Mouse (Mus musculus): ENCODE measurements around the gene Calm1.
"Not testable (repeated sequence)": the region's sequence is repeated elsewhere in the genome, so short reads cannot be mapped to it uniquely, and the experiment has no call there.

The Calm1 gene

DNA sequence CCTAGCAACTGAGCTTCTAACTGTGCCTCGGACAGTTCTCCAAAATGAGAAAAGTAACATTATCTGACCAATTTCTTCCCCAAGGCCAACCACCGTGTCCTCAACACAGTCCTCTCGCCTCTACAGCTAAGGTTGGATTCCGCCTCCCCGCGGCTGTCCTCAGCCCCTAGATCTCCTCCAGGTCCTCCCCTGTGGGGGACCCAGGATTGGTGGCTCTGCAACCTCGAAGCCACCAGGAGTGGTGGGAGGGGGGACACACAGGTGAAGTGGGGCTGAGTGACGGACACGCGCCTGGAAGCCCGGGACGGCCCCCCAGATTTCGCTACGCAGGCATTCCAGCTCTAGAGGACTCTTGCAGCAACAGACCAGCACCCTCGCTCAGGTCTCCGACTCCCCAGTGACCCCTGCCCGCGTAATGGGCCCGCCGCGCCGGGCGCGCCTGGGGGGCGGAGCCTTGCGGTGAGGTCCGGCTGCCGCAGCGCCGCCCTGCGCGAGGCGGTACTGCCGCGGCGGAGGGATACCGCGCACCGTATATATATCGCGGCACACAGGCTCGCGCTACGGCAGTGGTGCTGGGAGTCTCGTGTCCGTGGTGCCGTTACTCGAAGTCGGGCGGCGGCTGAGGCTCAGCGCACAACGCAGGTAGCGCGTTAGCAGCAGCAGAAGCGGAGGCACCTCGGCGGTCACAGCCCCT, at the start of gene Calm1:
Calm1 (plus strand) TSS at position 469 of the 694 bp plus-strand sequence.
- DNase-seq (ENCODE audit: low read depth): no peak

DNA sequence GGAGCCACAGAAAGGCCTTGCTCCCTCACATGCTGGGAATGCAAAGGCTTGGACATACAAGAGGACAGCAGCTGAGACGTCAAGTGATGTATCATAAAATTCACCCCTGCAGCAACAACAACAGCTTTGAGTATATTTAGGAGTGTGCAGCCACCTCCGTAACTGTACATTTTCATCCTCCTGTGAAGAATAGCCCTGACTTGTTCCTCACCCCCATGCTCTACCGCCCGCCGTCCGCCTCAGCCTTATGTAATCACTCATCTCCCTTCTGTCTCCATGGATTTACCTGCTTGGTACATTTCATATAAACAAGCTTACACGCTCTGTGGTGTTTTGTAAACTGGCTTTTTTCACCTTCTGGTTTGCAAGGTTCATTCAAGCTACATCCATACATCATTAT, 46.8 kb upstream of the Calm1 start:
- DNase-seq (ENCODE audit: low read depth): no peak

DNA sequence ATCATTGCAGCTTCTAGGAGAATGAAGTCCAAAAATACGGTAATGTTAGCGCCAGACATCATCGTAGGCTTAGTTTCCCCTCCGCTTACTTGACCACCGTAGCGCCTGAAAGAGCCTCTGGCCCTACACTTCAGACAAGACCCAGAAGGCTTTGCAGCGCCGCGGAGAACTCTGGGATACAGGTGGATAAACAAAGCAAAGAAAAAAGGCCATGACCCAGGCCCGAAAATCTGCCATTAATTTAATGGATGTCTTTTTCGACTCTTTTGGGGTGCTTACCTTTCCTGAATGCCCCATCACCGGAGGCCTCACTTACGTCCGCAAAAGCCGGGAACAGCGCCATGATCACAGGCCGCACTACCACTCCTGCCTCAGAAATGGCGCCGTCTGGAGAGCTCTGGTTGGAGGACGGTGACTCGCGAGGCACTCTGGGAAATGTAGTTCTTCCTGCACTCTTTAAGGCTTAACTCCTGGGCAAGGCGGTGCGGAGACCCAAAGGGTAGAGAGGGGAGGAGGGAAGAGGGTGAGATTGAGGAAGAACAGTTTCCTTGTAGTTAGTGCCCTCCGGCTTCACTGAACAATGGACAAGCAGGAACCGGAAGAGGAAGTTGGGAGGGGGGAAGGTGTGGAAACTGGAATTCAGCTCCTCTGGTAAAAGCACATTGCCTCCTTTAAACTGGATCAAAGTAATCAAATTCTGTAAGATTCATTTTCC, 39.8 kb upstream of the Calm1 start, which contains the start of gene Nrde2:
Nrde2 (minus strand) TSS at position 393 of the 715 bp plus-strand sequence.
- peak; percentile 93 for DNase-seq (ENCODE audit: low read depth)

DNA sequence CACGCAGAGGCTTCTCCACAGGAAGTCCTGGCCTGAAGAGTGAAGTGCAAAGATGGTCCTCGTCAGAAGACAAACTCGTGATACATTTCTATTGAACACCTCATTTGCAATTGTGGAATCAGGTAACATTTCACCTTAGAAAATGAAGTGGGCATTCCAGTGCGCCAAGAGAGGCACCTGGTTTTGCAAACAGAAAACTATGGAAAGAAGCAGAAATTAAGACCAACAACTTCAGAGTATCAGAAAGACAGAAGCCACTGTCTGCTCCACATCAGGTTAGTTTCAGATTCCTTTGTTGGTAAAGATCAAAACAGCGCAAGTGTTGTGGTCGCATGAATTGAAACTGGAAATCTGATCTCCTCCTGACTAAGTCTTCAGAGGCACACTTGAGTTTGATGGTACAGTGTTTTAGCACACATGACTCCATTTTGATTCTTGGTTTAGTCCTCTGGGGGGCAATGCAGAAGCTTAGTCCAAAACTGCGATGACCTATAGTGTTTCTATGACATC, 34.2 kb upstream of the Calm1 start:
- no peak for DNase-seq (ENCODE audit: low read depth)

DNA sequence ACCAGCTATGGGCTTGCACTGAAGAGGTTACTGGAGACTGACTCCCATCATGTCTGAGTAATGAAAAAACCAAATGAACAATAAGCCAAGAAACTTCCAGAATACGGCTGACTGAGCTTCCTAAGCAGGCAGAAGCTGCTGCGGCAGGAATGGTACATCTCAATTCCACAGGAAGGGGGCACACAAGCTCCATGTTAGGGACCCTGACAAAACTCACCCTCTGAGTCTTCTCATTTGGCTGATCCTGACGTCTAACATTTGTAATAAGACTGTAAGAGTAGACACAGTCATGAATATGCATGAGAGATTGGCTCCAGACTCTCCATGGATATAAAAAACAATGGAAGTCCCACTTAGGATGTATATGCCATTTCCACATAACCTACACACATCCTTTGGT, 33.1 kb upstream of the Calm1 start:
- peak; percentile 35 for DNase-seq (ENCODE audit: low read depth)

DNA sequence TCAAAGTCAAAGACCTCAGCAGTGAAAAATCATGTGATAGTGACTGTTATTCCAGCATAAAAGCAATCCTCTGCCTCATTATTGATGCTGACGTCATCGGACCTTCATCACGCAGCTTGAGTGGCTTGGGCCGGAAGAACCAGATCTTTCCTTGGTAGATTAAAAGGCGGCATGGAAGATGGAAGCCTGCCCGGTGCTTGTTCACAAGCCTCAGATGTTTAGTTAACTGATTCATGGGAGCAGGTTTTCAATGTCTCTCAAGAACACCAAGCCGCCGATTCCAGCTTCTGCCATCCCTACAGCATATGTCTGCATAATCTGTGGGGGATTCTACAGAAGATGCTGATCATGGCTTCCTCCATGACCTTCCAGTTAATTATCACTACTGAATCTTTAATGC, 32.3 kb upstream of the Calm1 start:
- no peak for DNase-seq (ENCODE audit: low read depth)

DNA sequence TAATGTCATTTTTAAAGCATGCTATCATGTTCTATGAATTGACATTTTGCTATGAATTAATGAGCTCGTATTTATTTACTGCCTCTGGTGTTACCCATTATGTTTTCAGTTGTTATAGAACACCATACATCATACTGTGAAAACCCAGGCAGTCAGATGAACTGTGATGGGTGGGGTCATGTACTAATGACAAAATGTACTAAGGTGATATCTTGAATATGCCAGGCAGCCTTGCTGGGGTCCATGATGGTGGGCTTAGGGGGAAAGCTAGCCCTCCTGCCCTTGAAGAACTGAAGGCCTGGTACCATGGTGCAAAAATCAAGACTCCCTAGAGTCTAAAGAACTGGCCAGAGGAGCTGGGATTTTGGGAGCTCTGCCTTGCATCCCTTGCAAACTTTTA, 31.7 kb upstream of the Calm1 start:
- DNase-seq (ENCODE audit: low read depth): no peak

DNA sequence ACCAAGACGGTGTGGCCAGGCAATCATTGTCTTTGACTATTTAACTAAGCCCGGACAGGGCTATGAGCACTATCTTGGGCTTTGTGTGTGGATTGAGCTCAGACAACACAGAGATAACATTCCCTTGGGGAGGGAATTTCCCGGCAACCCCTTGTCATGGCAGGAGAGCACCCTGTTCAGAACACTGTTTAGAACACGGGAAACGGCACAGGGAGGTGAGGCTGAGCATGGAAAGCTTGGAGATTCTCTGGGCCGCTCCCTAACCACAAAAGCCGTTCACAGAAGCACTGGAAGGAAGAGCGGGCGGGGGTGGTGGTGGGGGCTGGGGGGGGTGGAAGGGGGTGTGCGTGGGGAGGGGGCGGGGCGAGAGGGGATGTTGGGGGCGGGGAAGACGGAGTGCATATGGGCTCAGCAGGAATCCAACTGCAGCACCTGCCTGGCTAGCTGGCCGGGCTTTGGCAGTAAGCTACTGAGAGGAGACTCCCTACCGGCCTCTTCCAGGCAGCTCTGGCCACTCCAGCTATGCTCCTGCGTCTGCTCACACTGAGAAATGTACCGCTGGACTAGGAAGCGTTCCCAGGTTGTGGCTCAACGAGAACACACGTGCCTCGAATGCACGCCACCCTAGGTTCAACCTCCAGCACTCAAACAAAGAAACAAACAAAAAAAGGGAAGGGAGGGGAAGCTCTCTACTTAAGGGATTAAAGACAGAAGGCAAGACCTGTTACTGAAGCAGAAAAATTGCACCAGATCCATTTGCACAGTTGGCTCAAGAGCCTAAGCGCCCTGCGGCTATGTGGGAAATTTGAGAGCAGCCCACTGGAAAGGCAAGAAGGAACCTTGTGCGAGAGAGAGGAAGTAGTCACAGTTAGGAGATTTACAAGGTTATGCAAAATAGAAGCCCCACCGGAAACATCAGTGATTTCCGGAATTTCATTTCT, 31.0 kb upstream of the Calm1 start:
- DNase-seq (ENCODE audit: low read depth): peak; percentile 32

DNA sequence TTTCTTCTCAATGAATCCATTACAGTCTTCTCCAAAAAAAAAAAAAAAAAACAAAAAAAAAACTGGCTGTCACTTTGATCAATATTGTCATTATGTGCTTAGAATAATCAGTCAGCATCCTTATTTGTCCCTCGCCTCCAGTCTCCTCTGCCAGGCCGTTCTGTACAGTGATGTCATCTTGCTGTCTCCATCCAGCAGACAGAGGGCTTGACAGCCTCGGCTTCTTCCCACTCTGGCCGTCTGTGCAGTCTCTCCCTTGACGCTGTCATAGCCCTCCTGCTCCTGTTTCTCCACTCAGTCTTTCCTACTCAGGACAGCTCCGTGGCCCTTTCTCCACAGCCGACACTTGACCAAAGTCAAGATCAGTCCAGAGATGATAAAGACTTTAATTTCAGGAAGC, 26.8 kb upstream of the Calm1 start:
- DNase-seq (ENCODE audit: low read depth): no peak

DNA sequence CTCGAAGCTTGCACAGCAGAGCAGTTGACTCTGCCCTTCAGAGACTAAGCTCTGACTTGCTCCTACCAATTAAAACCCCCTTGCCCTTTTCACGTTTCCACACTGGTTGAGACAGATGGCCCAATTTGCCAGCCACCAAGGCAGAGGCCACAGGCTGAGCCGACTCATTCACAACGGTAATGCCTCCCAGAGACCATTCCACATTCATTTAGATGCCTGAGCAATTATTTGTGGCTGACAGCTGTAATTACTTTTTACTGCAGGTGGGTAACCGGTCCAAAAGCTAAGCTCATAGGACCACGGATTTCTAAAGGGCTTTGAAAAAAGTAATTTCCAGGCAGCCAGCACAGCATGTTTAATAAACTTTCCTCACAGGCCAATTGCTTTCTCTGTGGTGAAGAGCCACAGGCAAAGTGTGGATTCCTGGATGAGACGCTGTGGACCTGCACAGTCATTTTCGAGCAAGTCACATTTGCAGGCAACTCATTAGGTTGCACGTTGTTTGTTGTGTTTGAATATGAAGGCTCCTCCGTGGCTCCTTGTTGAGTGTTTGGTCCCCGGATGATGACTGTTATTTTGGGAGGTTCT, 22.7 kb upstream of the Calm1 start:
- DNase-seq (ENCODE audit: low read depth): no peak

DNA sequence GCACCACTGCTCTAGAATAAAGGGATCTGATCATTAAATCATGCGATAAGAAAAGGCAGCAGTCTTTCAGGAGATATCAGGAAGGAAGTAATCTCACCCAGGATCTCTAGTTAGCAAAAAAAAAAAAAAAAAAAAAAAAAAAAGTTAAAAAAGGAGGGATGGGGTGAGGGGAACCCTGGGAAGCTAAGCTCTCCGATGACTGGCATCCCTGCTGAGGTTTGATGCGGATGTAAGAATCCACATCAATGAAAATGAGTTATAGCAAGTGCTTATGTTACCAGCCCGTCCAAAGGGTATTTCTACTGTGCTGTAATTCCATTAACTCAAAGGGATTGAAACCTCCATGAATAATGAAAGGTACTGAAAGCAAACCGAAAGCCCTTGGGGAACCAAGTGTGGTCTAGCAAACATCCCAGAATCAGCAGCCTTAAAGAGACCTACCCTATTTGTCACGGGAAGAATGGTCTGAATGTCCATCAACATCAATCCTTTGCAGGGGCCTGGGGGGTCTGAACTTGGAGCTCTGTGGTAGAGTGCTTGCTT, 20.3 kb upstream of the Calm1 start:
- DNase-seq (ENCODE audit: low read depth): no peak

DNA sequence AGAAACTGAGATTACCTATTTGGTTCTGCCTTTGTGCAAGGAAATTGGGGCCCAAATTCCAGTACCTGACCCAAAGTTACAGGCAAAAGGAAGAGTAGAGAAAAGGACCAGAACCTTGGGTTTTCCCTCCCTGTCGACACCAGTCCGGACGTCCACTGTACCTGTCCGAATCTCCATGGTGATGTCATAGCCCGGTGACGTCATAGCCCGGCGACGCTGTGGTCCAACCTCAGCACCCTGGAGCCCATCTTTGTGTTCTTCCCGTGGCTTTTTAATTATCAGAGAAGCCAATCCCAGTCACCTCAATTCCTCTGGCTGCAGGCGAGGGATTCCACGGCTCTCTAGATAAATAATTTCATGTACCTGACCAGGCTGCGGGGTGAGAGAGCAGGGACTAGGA, 18.4 kb upstream of the Calm1 start:
- DNase-seq (ENCODE audit: low read depth): no peak

DNA sequence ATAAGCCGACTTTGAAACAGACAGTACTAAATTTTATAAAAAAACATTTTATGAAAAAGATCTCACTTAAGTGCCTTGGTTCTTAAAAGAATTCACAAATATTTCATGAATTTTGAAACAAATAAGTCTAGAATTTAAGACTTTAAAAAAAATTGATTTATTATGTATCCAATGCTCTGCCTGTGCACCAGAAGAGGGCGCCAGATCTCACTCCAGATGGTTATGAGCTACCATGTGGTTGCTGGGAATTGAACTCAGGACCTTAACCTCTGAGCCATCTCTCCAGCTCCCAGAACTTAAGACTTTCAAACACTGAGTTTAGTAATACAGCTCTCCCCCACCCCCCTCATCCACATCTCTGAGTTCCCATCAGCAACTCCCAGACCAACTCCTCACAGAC, 16.6 kb upstream of the Calm1 start:
- no peak for DNase-seq (ENCODE audit: low read depth)

DNA sequence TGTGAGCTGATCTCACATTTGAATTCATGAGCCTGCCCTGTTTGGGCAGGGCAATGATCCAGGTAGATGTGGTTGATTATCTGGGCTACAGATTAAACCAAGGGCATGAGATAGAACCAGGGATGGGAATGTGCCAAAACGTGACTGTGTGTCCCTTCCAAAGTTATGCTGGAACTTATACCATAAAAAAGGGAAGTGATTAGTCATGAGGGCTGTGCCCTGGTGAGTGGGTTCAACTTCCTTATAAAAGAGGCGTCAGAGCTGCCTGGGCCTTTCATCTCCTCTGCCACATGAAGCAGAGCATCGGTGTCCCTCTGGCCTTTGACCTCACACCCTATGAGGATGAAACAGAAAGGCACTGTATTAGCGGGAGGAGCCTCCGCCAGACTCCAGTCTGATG, 15.3 kb upstream of the Calm1 start:
- no peak for DNase-seq (ENCODE audit: low read depth)

DNA sequence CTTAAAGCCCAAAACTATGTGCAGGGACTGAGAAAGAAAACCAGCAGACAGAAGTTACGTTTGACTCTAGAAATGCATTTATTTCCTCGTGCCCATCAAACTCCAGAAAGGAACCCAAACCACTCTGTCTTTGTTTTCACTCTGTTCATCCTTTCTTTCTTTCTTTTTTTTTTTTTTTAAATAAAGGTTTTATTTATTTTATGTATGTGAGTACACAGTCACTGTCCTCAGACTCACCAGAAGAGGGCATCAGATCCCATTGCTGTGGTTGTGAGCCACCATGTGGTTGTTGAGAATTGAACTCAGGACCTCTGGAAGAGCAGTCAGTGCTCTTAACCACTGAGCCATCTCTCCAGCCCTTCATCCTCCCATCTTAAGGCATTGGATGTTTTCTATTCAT, 14.3 kb upstream of the Calm1 start:
- DNase-seq (ENCODE audit: low read depth): not testable (repeated sequence)

DNA sequence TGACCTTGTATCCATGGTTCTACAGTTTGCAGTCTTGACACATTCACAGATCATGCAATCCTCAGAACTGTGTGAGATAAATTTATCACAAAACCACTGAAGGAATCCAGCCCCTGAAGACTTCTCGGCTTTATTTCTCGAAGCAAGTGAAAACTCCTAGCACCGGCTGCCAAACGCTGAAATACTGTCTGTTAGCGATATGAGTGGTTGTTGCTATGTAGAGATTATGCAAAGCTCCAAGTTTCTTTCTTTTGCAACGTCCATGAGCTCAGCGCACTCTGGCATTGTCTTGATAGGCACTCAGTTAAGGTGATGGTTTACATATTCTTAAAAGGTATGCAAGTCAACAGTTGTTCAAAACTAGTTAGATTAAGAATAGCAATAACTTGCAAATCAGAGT, 13.3 kb upstream of the Calm1 start:
- no peak for DNase-seq (ENCODE audit: low read depth)

DNA sequence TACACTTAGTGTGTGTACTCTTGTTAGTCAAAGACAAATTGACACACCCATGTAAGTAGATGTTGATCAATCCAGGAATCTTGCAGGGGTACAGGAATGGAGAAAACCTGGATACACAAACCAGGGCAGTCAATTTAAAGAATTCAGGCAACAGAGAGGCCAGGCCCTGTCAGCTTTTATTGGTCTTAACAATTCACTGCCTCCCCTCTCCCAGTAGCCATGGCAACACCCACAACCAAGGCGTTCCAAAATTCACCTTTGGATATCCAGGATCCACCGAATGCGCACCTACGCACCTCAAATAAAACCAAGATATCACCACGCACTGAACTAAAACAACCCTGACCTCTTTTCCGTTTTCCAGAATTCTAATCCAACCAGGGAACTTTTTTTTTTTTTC, 12.9 kb upstream of the Calm1 start:
- no peak for DNase-seq (ENCODE audit: low read depth)

DNA sequence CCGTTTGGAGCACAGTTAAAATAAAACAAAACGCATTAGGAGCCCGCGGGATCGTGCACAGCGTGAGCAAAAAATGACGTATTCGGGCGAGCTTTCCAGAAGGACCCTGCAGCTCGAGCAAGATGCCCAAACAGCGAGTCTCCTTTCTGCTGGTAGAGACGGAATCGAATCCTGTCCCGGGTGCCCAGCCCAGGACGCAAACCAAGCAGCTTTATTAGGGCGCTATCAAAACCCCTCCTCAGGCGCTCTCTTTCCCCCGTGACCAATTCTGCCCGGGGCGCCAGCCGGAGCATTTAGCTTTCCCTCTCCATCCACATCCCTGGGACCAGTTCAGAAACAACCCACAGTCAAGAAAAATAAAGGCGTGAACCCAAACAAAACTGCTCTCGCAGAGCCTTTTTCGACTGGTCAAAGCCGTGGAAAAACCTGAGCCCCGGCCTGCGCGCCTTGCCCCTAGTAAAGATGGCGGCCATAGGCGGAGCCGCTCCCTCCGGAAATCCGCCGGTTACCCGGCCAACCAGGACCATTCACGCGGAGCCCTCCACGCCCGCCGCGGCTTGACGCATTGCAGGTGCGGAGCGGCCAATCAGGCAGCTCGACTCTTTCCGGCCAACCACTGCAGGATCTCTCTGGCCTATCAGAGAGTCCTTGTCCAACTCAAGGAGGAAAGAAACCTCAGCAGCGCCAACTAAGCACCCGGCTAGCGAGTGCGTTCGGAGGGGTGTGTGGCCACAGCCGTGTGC, 12.1 kb upstream of the Calm1 start:
- DNase-seq (ENCODE audit: low read depth): peak; percentile 93

DNA sequence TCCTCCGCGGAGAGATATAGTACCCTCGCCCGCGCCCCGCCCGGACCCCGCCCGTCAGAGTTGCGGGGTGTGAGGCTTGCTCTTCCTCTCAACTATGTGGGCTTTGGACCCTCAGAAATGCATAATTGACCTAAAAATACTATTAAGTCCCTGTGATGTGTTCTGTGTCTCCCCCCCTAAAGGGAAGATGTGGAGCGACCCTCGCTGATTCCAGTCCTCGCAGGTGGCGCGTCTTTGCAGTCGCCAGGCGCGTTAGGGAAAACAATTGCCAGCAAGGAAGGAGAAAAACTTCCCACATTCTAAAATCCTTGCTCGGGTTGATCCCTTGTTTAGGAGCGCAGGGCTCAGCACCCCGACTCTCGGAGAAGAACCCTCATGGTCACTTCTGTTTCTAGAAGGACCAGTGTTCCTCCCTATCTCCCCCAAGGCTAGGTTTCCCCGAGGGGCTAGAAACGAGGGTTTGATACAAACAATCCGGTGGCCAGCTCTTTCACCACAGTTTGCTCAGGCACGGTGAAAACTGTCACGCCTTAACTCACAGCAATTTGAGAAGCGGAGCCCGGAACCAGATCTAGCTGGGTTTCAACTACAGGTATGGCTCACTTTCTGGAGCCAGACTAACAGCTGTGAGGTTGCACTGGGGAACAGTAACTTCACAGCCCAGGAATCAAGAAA, 11.3 kb upstream of the Calm1 start:
- DNase-seq (ENCODE audit: low read depth): no peak

DNA sequence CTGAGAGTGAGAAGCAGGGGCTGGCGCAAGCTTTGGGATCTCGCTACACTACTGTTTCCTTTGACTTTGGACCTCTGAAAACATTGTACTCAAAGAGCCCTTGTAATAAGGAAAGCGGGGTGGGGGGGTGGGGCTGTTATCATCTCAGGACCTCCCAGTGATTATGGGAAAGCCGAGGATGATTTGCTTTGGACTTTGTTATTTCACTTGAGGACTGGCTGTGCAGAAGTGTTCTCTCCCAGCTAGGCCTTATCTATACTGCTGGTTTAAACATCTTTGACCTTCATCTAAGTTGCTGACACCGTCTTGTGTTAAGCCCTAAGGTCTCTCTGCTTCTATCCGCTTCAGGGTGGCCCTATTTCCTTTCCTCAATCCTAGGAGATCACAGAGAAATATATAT, 8.4 kb upstream of the Calm1 start:
- no peak for DNase-seq (ENCODE audit: low read depth)

DNA sequence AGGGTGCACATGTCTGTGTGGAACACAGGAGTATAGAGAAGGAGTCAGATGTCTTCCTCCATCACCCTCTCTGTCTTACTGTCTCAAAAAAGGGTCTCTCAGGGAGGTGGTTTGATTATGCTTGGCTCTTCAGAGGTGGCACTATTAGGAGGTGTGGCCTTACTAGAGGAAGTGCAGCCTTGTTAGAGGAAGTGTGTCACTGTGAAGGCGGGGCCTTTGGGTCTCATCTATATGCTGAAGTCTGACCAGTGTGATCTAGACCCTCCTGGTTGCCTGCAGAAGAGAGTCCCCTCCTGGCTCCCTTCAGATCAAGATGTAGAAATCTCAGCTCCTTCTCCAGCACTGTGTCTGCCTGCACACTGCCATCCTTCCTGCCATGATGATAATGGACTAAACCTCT, 5.1 kb upstream of the Calm1 start:
- DNase-seq (ENCODE audit: low read depth): no peak

All from c-Kit-positive CD71-negative TER-119-negative erythroid progenitor cells, embryonic 14.5 days (primary cell).